Mouse (Mus musculus): ENCODE results near the gene Jmjd8. TPM values are rescaled to one million over a fixed set of nuclear protein-coding genes. Genes with fewer than 3 reads are reported as not detected.

Gene Jmjd8
- polyA plus RNA-seq, 1 experiment, result 47.3 TPM

GRCm38 (mm10) chr17:25833961-25834594 lies 5.4 kb downstream of the Jmjd8 start:
- Histone ChIP-seq H3K36me3 (ENCODE audit: control insufficient read depth, insufficient read depth, low read length) (peaks cover 21% of the 10 kb centered on the region), H3K27me3 (ENCODE audit: control insufficient read depth, insufficient read depth, low read length) (no peaks in the 10 kb centered on the region), H3K27ac (ENCODE audit: insufficient read depth, low read depth, low read length) (peak overlapping the region; percentile 99), H3K4me1 (ENCODE audit: control insufficient read depth, insufficient read depth, insufficient read length, low read length) (peaks cover 49% of the 10 kb centered on the region), H3K4me3 (ENCODE audit: low read depth, low read length) (peak overlapping the region; percentile 80)
- no peak for TF ChIP-seq CTCF (IDR thresholded peaks at IDR 0.05; ENCODE audit: extremely low read depth, insufficient read length, insufficient replicate concordance, low read depth, low read length)
- no peak for TF ChIP-seq POLR2A (IDR thresholded peaks at IDR 0.05; ENCODE audit: low read depth, low read length)
- 11% methylated on average over 6 of the region's 6 CpGs for WGBS

- Histone ChIP-seq H3K36me3 (ENCODE audit: control insufficient read depth, insufficient read depth, low read length) (peaks cover 25% of the 10 kb centered on the region), H3K4me3 (ENCODE audit: low read depth, low read length) (peak overlapping the region; percentile 80), H3K27ac (ENCODE audit: insufficient read depth, low read depth, low read length) (no peak overlapping the region), H3K27me3 (ENCODE audit: control insufficient read depth, insufficient read depth, low read length) (no peaks in the 10 kb centered on the region), H3K4me1 (ENCODE audit: control insufficient read depth, insufficient read depth, insufficient read length, low read length) (peaks cover 52% of the 10 kb centered on the region)
- 37% methylated on average over 12 of the region's 12 CpGs for WGBS
- TF ChIP-seq CTCF (IDR thresholded peaks at IDR 0.05; ENCODE audit: extremely low read depth, insufficient read length, insufficient replicate concordance, low read depth, low read length), result no peak
- no peak for TF ChIP-seq POLR2A (IDR thresholded peaks at IDR 0.05; ENCODE audit: low read depth, low read length)
These were observed 6.0 kb downstream of the Jmjd8 start for GRCm38 (mm10) chr17:25834595-25835222.

GRCm38 (mm10) chr17:25835301-25835700 lies 6.6 kb downstream of the Jmjd8 start:
- no peak overlapping the region for H3K27ac ChIP-seq (ENCODE audit: insufficient read depth, low read depth, low read length)
- peaks cover 52% of the 10 kb centered on the region for H3K4me1 ChIP-seq (ENCODE audit: control insufficient read depth, insufficient read depth, insufficient read length, low read length)
- TF ChIP-seq POLR2A (IDR thresholded peaks at IDR 0.05; ENCODE audit: low read depth, low read length) (no peak), CTCF (IDR thresholded peaks at IDR 0.05; ENCODE audit: extremely low read depth, insufficient read length, insufficient replicate concordance, low read depth, low read length) (no peak)
- H3K36me3 ChIP-seq (ENCODE audit: control insufficient read depth, insufficient read depth, low read length), result peaks cover 29% of the 10 kb centered on the region
- WGBS, result 80% methylated on average over 7 of the region's 7 CpGs
- no peaks in the 10 kb centered on the region for H3K27me3 ChIP-seq (ENCODE audit: control insufficient read depth, insufficient read depth, low read length)
- 0 out of 2 replicates have a peak overlapping the region, but pooled peaks have one; percentile 80 for H3K4me3 ChIP-seq (ENCODE audit: low read depth, low read length)

- H3K4me1 ChIP-seq (ENCODE audit: control insufficient read depth, insufficient read depth, insufficient read length, low read length), result peaks cover 50% of the 10 kb centered on the region
- WGBS, result 89% methylated on average over 16 of the region's 16 CpGs
These were observed 7.1 kb downstream of the Jmjd8 start for GRCm38 (mm10) chr17:25835816-25836215.

GRCm38 (mm10) chr17:25836397-25837075 lies 7.9 kb downstream of the Jmjd8 start:
- peak overlapping the region; percentile 43 for H3K4me3 ChIP-seq (ENCODE audit: low read depth, low read length)
- H3K4me1 ChIP-seq (ENCODE audit: control insufficient read depth, insufficient read depth, insufficient read length, low read length), result peaks cover 44% of the 10 kb centered on the region
- H3K27me3 ChIP-seq (ENCODE audit: control insufficient read depth, insufficient read depth, low read length), result no peaks in the 10 kb centered on the region
- H3K36me3 ChIP-seq (ENCODE audit: control insufficient read depth, insufficient read depth, low read length), result peaks cover 28% of the 10 kb centered on the region
- H3K27ac ChIP-seq (ENCODE audit: insufficient read depth, low read depth, low read length), result no peak overlapping the region
- 23% methylated on average over 23 of the region's 23 CpGs for WGBS
- no peak for TF ChIP-seq POLR2A (IDR thresholded peaks at IDR 0.05; ENCODE audit: low read depth, low read length)
- no peak for TF ChIP-seq CTCF (IDR thresholded peaks at IDR 0.05; ENCODE audit: extremely low read depth, insufficient read length, insufficient replicate concordance, low read depth, low read length)

More at GRCm38 (mm10) chr17:25835816-25836215, 7.1 kb downstream of the Jmjd8 start:
- TF ChIP-seq POLR2A (IDR thresholded peaks at IDR 0.05; ENCODE audit: low read depth, low read length), result no peak
- no peak for TF ChIP-seq CTCF (IDR thresholded peaks at IDR 0.05; ENCODE audit: extremely low read depth, insufficient read length, insufficient replicate concordance, low read depth, low read length)
- Histone ChIP-seq H3K4me3 (ENCODE audit: low read depth, low read length) (no peak overlapping the region), H3K27ac (ENCODE audit: insufficient read depth, low read depth, low read length) (no peak overlapping the region), H3K36me3 (ENCODE audit: control insufficient read depth, insufficient read depth, low read length) (peaks cover 28% of the 10 kb centered on the region), H3K27me3 (ENCODE audit: control insufficient read depth, insufficient read depth, low read length) (no peaks in the 10 kb centered on the region)

DNA sequence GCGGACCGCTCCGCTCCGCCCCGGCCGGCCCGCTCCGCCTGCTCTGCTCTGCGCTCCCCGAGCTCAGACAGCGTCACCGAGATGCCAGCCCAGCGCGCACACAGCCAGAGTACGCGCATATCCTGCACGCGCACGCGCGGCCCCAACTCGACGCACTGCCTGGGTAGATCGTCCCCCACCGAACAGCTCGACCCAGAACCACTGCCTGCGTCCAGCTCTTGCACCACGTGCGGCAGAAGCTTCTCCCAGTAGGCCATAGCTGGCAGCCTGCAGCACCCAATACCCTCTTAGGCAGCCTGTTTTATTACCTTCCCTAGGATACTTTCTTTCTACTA lies 8.4 kb downstream of the Jmjd8 start, which contains the start of gene Rhbdl1:
Gene Rhbdl1, minus strand, starts transcription at position 220 of the 335 bp plus-strand sequence.
- no peak for TF ChIP-seq CTCF (IDR thresholded peaks at IDR 0.05; ENCODE audit: extremely low read depth, insufficient read length, insufficient replicate concordance, low read depth, low read length)
- TF ChIP-seq POLR2A (IDR thresholded peaks at IDR 0.05; ENCODE audit: low read depth, low read length), result no peak
- WGBS, result 4% methylated on average over 29 of the region's 29 CpGs
- Histone ChIP-seq H3K27me3 (ENCODE audit: control insufficient read depth, insufficient read depth, low read length) (no peaks in the 10 kb centered on the region), H3K27ac (ENCODE audit: insufficient read depth, low read depth, low read length) (0 out of 2 replicates have a peak within 1 kb of the TSS, but pooled peaks have one; percentile 4), H3K36me3 (ENCODE audit: control insufficient read depth, insufficient read depth, low read length) (peaks cover 31% of the 10 kb centered on the region), H3K4me1 (ENCODE audit: control insufficient read depth, insufficient read depth, insufficient read length, low read length) (peaks cover 39% of the 10 kb centered on the region), H3K4me3 (ENCODE audit: low read depth, low read length) (peak within 1 kb of the TSS; percentile 43)

DNA sequence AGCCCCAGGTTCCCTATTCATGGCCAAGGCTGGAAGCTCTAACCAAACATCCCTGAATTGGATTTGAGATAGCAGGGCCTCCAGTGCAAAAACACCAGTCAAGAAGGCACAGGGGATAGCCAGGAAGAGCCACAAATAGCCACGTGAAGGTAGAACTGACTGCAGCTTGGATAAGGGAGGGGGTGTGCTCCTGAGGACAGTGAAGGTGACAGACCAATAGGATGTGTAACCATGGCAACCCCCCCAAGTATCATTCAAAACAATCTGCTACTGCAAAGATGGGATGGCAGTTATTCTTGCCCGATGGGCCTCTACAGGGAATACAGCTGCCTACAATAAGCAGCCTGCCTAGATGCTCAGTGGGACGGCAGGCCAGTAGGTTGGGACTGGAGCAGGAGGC lies 8.9 kb downstream of the Jmjd8 start:
- no peak overlapping the region for H3K4me3 ChIP-seq (ENCODE audit: low read depth, low read length)
- 80% methylated on average over 3 of the region's 3 CpGs for WGBS
- peaks cover 39% of the 10 kb centered on the region for H3K4me1 ChIP-seq (ENCODE audit: control insufficient read depth, insufficient read depth, insufficient read length, low read length)
- TF ChIP-seq CTCF (IDR thresholded peaks at IDR 0.05; ENCODE audit: extremely low read depth, insufficient read length, insufficient replicate concordance, low read depth, low read length) (no peak), POLR2A (IDR thresholded peaks at IDR 0.05; ENCODE audit: low read depth, low read length) (no peak)
- no peaks in the 10 kb centered on the region for H3K27me3 ChIP-seq (ENCODE audit: control insufficient read depth, insufficient read depth, low read length)
- H3K27ac ChIP-seq (ENCODE audit: insufficient read depth, low read depth, low read length), result 0 out of 2 replicates have a peak overlapping the region, but pooled peaks have one; percentile 4
- H3K36me3 ChIP-seq (ENCODE audit: control insufficient read depth, insufficient read depth, low read length), result peaks cover 35% of the 10 kb centered on the region

All from small intestine, adult 2 months (tissue).